Mouse (Mus musculus): ENCODE measurements around the gene Emilin1.

Gene Emilin1

DNA sequence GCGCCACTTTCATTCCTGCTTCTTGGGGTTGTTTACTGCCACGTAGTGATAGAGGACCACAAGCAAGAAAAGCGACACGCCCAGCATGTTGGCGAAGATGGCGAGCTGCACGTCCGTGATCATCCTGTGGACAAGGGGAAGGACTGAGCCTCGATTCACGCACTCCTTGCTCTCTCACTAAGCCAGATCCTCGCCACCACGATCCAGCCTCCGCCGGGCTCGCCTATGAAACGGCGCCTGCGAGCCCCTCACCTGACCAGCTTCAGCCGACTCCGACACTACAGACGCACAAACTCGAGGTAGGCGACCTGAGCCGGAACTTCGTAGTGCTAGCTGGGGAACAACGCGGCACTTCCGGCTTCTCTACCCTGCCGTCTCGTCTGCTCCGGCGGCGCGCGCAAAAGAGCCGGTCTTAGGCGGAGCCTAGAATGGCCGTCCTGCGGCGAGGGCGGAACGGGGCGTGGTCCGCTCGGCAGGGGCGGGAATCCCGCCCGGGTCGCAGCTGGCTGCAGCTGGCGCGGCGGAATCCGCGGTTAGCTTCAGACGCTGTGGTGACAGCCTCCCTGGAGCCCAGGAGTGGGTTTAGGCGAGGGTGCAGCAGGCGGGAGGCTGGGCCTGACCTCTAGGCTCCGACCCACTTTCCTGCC is 5.7 kb upstream of the Emilin1 start, which contains the start of gene Ost4:
Gene Ost4, minus strand, starts transcription at position 376 of the 647 bp plus-strand sequence.
- peak; percentile 94 for DNase-seq (ENCODE audit: low read depth)

GRCm38 (mm10) chr5:30908426-30909299 is 4.5 kb upstream of the Emilin1 start:
- DNase-seq (ENCODE audit: low read depth), result no peak

DNA sequence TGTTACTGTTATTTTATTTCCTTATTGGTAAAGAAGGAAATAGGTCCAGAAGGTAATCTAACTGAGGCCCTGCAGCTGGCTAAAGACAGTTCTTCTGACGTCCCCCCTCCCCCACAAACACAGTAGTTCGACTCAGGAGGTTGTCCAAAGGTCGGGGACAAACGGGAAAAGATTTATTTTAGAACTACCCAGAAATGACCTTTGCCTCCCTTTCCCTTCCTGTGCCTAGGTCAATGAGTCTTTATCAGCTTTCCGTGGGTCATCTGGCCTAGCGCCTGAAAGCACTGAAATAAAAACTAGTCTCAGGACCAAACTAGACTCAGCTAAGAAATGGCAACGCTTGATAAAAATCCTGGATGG is 3.9 kb upstream of the Emilin1 start:
- DNase-seq (ENCODE audit: low read depth), result no peak

GRCm38 (mm10) chr5:30909863-30910262 is 3.3 kb upstream of the Emilin1 start:
- no peak for DNase-seq (ENCODE audit: low read depth)

GRCm38 (mm10) chr5:30910481-30910880 is 2.7 kb upstream of the Emilin1 start:
- DNase-seq (ENCODE audit: low read depth), result no peak

- no peak for DNase-seq (ENCODE audit: low read depth)
Measured at GRCm38 (mm10) chr5:30912156-30912555, 1.0 kb upstream of the Emilin1 start.

- DNase-seq (ENCODE audit: low read depth), result no peak
Measured at GRCm38 (mm10) chr5:30914101-30914635, 966 bp downstream of the Emilin1 start.

GRCm38 (mm10) chr5:30914849-30915248 is 1.6 kb downstream of the Emilin1 start:
- no peak for DNase-seq (ENCODE audit: low read depth)

DNA sequence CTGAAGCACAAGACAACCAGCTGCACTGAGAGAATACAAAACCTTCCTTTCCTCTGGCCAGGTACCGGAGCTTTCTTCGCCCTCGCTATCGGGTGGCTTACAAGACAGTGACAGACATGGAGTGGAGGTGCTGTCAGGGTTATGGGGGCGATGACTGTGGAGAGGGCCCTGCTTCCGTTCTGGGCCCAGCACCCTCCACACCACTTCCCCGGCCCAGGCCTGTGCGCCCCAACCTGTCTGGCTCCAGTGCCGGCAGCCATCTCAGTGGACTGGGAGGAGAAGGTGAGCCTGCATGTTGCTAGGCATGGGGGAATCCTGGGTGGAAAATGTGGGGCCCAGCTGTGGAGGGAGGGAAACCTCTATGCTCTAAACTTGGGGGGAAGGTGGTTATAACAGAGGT is 2.3 kb downstream of the Emilin1 start:
- DNase-seq (ENCODE audit: low read depth), result no peak

- DNase-seq (ENCODE audit: low read depth), result peak; percentile 63
Measured at GRCm38 (mm10) chr5:30915974-30916433, 2.8 kb downstream of the Emilin1 start.

GRCm38 (mm10) chr5:30916841-30917240 is 3.6 kb downstream of the Emilin1 start:
- DNase-seq (ENCODE audit: low read depth), result no peak

- DNase-seq (ENCODE audit: low read depth), result no peak
Measured at GRCm38 (mm10) chr5:30917348-30917747, 4.1 kb downstream of the Emilin1 start.

DNA sequence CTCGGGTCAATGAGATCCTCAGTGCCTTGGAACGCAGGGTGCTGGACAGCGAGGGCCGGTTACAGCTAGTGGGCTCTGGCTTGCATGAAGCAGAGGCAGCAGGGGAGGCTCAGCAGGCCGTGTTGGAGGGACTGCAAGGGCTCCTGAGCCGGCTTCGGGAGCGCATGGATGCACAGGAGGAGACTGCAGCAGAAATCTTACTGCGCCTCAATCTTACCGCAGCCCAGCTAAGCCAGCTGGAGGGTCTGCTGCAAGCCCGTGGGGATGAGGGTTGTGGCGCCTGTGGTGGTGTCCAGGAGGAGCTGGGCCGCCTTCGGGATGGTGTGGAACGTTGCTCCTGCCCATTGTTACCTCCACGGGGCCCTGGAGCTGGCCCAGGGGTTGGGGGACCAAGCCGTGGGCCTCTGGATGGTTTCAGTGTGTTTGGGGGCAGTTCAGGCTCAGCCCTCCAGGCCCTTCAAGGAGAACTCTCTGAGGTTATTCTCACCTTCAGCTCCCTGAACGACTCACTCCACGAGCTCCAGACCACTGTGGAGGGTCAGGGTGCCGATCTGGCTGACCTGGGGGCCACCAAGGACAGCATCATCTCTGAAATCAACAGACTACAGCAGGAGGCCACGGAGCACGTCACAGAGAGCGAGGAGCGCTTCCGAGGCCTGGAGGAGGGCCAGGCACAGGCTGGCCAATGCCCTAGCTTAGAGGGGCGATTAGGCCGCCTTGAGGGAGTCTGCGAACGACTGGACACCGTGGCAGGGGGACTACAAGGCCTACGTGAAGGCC is 4.9 kb downstream of the Emilin1 start:
- no peak for DNase-seq (ENCODE audit: low read depth)

DNA sequence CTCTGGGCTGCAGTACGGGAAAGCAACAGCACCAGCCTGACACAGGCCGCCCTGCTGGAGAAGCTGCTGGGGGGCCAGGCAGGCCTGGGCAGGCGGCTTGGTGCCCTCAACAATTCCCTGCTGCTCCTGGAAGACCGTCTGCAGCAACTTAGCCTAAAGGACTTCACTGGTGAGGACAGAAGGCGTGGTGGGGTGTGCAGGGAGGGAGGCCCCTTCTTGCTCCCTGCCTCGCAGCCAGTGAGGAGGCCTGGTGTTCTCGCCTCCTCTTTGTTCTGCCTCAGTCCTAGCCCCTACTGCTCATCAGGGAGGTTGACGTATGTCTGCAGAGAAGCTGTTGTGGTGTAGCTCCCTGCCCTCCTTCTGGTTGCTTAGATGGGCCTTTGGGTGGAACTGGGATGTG is 5.5 kb downstream of the Emilin1 start:
- DNase-seq (ENCODE audit: low read depth), result no peak

DNA sequence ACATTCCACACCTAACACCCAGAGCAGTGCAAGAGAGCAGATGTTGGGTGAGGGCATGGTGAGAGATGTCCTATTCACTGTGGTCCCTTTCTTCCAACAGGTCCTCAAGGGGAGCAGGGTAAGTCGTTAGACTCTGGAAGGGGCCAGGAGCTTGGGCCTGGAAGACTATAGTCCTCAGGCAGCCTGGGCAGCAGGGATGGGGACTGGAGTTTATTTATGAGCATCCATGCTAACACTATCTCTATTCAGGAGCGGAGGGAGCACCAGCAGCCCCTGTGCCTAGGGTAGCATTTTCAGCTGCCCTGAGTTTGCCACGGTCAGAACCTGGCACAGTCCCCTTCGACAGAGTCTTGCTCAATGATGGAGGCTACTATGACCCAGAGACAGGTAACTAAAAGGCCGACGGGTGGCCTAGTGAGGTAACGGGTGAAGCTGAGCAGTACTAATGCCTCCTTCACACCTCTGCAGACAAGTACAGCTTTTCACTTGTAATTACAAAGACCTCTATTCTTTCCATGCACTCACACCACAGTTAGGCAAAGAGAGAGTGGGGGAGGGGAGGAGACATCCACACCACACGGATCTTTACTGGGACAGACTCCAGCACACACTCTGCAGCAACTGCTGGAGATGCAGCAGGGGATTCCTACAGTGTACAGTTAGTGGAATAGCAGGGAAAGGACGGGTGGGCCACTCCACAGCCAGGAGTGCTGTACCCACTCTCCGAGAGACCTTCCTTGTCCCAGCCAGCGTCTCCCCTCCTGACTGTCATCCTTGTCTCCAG is 6.8 kb downstream of the Emilin1 start:
- DNase-seq (ENCODE audit: low read depth), result no peak

- no peak for DNase-seq (ENCODE audit: low read depth)
Measured at GRCm38 (mm10) chr5:30920621-30921020, 7.4 kb downstream of the Emilin1 start.

GRCm38 (mm10) chr5:30921256-30922033 is 8.2 kb downstream of the Emilin1 start, which contains the start of gene Khk:
TSS of gene Khk (plus strand) at chr5:30921431.
- peak; percentile 87 for DNase-seq (ENCODE audit: low read depth)

DNA sequence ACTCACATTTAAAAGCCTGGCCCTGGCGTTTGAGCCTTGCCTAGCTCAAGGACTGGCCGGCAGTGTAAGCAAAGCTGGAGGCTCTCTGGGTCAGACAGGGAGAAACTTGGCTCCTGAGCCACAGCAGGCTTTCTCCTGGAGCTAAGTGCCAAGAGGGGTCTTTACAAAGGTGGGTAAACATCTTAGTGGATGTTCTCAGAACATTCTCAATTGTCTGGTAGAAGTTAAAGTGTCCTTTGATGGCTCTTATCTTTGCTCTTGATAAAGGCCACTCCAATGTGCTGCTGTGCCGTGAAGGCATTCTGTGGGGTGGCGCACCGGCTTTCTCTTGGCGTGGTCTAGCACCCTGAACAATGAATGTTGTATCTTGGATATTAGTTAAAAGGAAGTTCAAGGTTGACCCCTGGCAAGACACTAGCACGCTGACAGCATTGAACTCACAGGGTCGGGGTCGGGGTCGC is 9.4 kb downstream of the Emilin1 start:
- no peak for DNase-seq (ENCODE audit: low read depth)

DNA sequence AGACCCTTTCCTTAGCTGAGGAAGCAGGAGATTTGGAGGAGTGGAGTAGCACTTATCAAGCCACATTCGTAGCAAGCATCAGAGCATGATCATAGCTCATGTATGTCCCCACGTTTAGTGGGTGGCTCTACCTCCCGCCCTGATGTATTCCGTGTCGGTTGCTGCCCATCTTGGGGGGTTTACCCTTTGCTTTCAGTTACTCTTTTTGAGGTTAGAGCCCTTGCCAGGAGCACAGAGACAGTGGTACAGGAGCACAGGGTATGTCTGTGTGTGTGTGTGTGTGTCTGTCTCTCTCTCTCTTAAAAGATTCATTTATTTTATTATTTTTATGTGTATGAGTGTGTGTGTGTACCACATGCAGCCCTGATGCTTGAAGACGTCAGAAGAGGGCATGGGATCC is 9.9 kb downstream of the Emilin1 start:
- no peak for DNase-seq (ENCODE audit: low read depth)

- DNase-seq (ENCODE audit: low read depth), result no peak
Measured at GRCm38 (mm10) chr5:30924614-30925013, 11.4 kb downstream of the Emilin1 start.

All from c-Kit-positive CD71-positive TER-119-negative erythroid progenitor cells, embryonic 14.5 days (primary cell).